Mouse (Mus musculus): ENCODE data around the gene Col4a1.

DNA sequence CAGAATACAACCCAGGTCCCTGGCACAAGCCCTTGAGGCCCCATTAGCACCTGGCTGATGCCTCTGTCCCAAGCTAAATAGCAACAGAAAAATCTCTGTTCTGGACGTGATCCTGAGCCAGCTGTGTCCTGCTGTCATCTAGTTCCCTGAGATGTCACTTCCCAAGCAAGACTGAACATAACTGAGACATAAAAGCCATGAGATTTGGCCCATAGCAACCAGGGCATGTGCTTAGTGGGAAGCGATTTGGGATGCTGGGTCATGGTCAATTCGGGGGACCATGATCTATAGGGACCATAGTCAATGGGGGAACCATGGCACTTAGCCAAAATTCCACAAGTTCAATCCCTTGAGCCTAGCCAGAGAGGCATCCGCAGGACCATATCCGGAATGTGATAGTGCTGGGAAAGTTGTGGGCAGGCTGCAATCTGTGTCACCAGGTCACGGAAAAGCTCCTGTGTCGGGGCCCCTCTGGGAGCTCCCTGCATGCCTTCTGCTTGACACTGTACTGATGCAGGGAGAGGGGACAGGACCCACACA, 60.3 kb downstream of the Col4a1 start:
- TF ChIP-seq POLR2A (IDR thresholded peaks at IDR 0.05; ENCODE audit: control insufficient read depth, extremely low read depth, insufficient read depth, low read length, poor library complexity) = no peak
- TF ChIP-seq CTCF (IDR thresholded peaks at IDR 0.05; ENCODE audit: borderline replicate concordance, control insufficient read depth, extremely low read depth, insufficient read depth, low read length, poor library complexity) = no peak

Data from thymus, adult 2 months (tissue).